Mouse (Mus musculus) liver, embryonic 14.5 days (tissue): ENCODE data around the gene Npas3. TPM values are rescaled to one million over a fixed set of nuclear protein-coding genes. Genes with fewer than 3 reads are reported as not detected.

Source experiments
- ATAC-seq: fragments of 200-750 bp; cut with Nextera tagmentation; 2 replicates; pipeline ENCODE4 v1.8.0; 2017; ENCODE audit warnings: moderate number of reproducible peaks, mild to moderate bottlenecking, moderate library complexity; ENCODE audit not compliant: insufficient read depth
- DNase-seq, 3 experiments: peaks; one replicate each; pipeline ENCODE4 v3.0.0-alpha.2; 2012 to 2013; ENCODE audit warnings: low read depth in 3 of 3, low spot score in 3 of 3
- H3K27ac ChIP-seq: fragments of 300-500 bp; sonication (generic); 2 replicates; pipeline ENCODE4 v1.5.1; 2014; ENCODE audit warnings: moderate library complexity, mild to moderate bottlenecking, control low read depth, inconsistent platforms
- H3K27me3 ChIP-seq: fragments of 300-500 bp; sonication (generic); 2 replicates; pipeline ENCODE4 v1.6.1; 2014; ENCODE audit warnings: mild to moderate bottlenecking, low read length, moderate library complexity; ENCODE audit not compliant: control insufficient read depth, insufficient read depth
- H3K36me3 ChIP-seq: fragments of 300-500 bp; sonication (generic); replicated peaks from 2 replicates; pipeline ENCODE4 v1.6.1; 2014; ENCODE audit warnings: low read depth; ENCODE audit not compliant: control insufficient read depth, insufficient read depth
- H3K4me1 ChIP-seq, 2 experiments: fragments of 200-500 bp in 1 of 2; fragments of 300-500 bp in 1 of 2; sonication (generic) in 1 of 2; replicated peaks; 2 replicates each; pipeline ENCODE4 v1.6.1; 2012 to 2014; ENCODE audit warnings: antibody characterized with exemption in 1 of 2, inconsistent platforms in 1 of 2, low read length in 1 of 2; ENCODE audit not compliant: control insufficient read depth in 2 of 2, insufficient read depth in 2 of 2
- H3K4me2 ChIP-seq: fragments of 300-500 bp; sonication (generic); 2 replicates; pipeline ENCODE4 v1.6.1; 2014; ENCODE audit warnings: low read depth, mild to moderate bottlenecking, control low read depth, moderate library complexity
- H3K4me3 ChIP-seq, 2 experiments: fragments of 200-500 bp in 1 of 2; fragments of 300-500 bp in 1 of 2; sonication (generic) in 1 of 2; 2 replicates each; pipeline ENCODE4 v1.5.1; 2012 to 2014; ENCODE audit warnings: low read depth in 2 of 2, low read length in 2 of 2, mild to moderate bottlenecking in 2 of 2, control low read depth in 1 of 2, inconsistent platforms in 1 of 2, moderate library complexity in 1 of 2; ENCODE audit not compliant: insufficient read depth in 1 of 2
- H3K9ac ChIP-seq: fragments of 300-500 bp; sonication (generic); replicated peaks from 2 replicates; pipeline ENCODE4 v1.6.1; 2014; ENCODE audit warnings: mild to moderate bottlenecking, control low read depth, moderate library complexity
- H3K9me3 ChIP-seq: fragments of 300-500 bp; sonication (generic); 2 replicates; pipeline ENCODE4 v1.6.1; 2016; ENCODE audit warnings: low read length, mixed read lengths; ENCODE audit not compliant: control insufficient read depth
- CTCF ChIP-seq: IDR thresholded peaks from 2 replicates; pipeline ENCODE4 v1.5.1; 2016; ENCODE audit warnings: antibody characterized with exemption, low read depth, control low read depth
- EP300 ChIP-seq: IDR thresholded peaks from 2 replicates; pipeline ENCODE4 v1.6.1; 2016; ENCODE audit warnings: antibody characterized with exemption, low read depth
- WGBS: fragments of 180-500 bp; shearing (Covaris S2); extraction: QIAGEN DNeasy Blood & Tissue Kit; methylation state at CpG from one replicate; pipeline ENCODE4 v1.1.7; 2014; ENCODE audit not compliant: insufficient replicate concordance; 5-methylcytosine and 5-hydroxymethylcytosine counted together
- polyA plus RNA-seq, 2 experiments: library from polyadenylated mRNA; depleted of rRNA in 1 of 2; stranded (reverse) in 1 of 2; unstranded in 1 of 2; fragments of >200 nt; fragmentation: Nextera tagmentation in 1 of 2; extraction: Ambion mirVana in 1 of 2; gene quantifications; 2 replicates each; pipeline versions ENCODE4 v1.2.1 to v1.2.3; 2012 to 2014

Npas3 gene
- polyA plus RNA-seq, 2 experiments = 0.08 to 0.09 TPM

- DNase-seq (no peak), ATAC-seq (no peak)
- TF ChIP-seq EP300 (no peak), CTCF (no peak)
- no peaks in the 10 kb centered on the region for H3K4me1 ChIP-seq
- H3K36me3 ChIP-seq = no peaks in the 10 kb centered on the region
- H3K9me3 ChIP-seq = no peaks in the 10 kb centered on the region
- WGBS = 33% methylated on average over 3 of the region's 3 CpGs
- H3K27ac ChIP-seq = no peak overlapping the region
- no peak overlapping the region for H3K4me2 ChIP-seq
- no peaks in the 10 kb centered on the region for H3K27me3 ChIP-seq
- H3K4me3 ChIP-seq = no peak overlapping the region
- H3K9ac ChIP-seq = no peak overlapping the region
Measured at GRCm38 (mm10) chr12:54105946-54106345, 857.5 kb downstream of the Npas3 start.

- no peak overlapping the region for H3K4me2 ChIP-seq
- no peaks in the 10 kb centered on the region for H3K27me3 ChIP-seq
- 28% methylated on average over 2 of the region's 2 CpGs for WGBS
- no peaks in the 10 kb centered on the region for H3K4me1 ChIP-seq
- H3K9me3 ChIP-seq = no peaks in the 10 kb centered on the region
- ATAC-seq (no peak), DNase-seq (no peak)
- no peaks in the 10 kb centered on the region for H3K36me3 ChIP-seq
- H3K9ac ChIP-seq = no peak overlapping the region
- H3K4me3 ChIP-seq = no peak overlapping the region
- no peak overlapping the region for H3K27ac ChIP-seq
- TF ChIP-seq EP300 = no peak
- TF ChIP-seq CTCF = no peak
Measured at GRCm38 (mm10) chr12:54110342-54110741, 861.9 kb downstream of the Npas3 start.

GRCm38 (mm10) chr12:54110930-54111329 is 862.5 kb downstream of the Npas3 start:
- H3K36me3 ChIP-seq = no peaks in the 10 kb centered on the region
- H3K9me3 ChIP-seq = no peaks in the 10 kb centered on the region
- no peak for DNase-seq
- H3K4me3 ChIP-seq = no peak overlapping the region
- TF ChIP-seq CTCF (no peak), EP300 (no peak)
- WGBS = 51% methylated on average over 3 of the region's 3 CpGs
- no peak for ATAC-seq
- H3K27me3 ChIP-seq = no peaks in the 10 kb centered on the region
- H3K9ac ChIP-seq = no peak overlapping the region
- H3K27ac ChIP-seq = no peak overlapping the region
- H3K4me2 ChIP-seq = no peak overlapping the region
- no peaks in the 10 kb centered on the region for H3K4me1 ChIP-seq

- 3% methylated on average over 1 of the region's 1 CpGs for WGBS
- TF ChIP-seq EP300 = no peak
- TF ChIP-seq CTCF = no peak
Measured at GRCm38 (mm10) chr12:54120386-54120785, 871.9 kb downstream of the Npas3 start.

DNA sequence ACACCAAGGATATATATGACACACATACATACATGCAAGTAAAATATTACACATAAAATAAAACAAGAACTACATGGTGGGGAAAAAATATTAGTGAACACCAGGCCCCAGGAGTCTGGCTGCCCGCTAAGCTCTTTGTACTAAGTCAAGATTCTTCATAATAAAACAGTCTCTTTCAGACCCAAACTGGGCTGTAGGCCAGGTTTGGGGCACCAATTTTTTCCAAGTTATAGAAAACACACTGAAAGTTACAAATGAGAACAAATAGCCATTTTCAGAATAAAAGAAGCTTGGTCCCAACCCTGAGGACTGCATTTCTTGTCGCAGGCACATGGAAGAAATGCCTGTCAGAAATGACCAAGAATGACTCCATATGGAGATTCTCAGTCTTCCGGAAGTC is 872.8 kb downstream of the Npas3 start:
- Histone ChIP-seq H3K27ac (no peak overlapping the region), H3K27me3 (no peaks in the 10 kb centered on the region), H3K4me3 (no peak overlapping the region), H3K9me3 (no peaks in the 10 kb centered on the region), H3K9ac (no peak overlapping the region), H3K4me1 (no peaks in the 10 kb centered on the region), H3K36me3 (no peaks in the 10 kb centered on the region), H3K4me2 (no peak overlapping the region)
- TF ChIP-seq EP300 (no peak), CTCF (no peak)
- ATAC-seq (no peak), DNase-seq (no peak)
- 76% methylated on average over 3 of the region's 3 CpGs for WGBS

More at GRCm38 (mm10) chr12:54120386-54120785, 871.9 kb downstream of the Npas3 start:
- H3K27ac ChIP-seq = no peak overlapping the region
- no peak overlapping the region for H3K4me3 ChIP-seq
- DNase-seq (no peak), ATAC-seq (no peak)
- H3K9ac ChIP-seq = no peak overlapping the region
- H3K36me3 ChIP-seq = no peaks in the 10 kb centered on the region
- H3K27me3 ChIP-seq = no peaks in the 10 kb centered on the region
- no peak overlapping the region for H3K4me2 ChIP-seq
- H3K9me3 ChIP-seq = no peaks in the 10 kb centered on the region
- H3K4me1 ChIP-seq = no peaks in the 10 kb centered on the region
